ENCODE assay signal across 18 mouse cellular contexts in the genomic region with DNA sequence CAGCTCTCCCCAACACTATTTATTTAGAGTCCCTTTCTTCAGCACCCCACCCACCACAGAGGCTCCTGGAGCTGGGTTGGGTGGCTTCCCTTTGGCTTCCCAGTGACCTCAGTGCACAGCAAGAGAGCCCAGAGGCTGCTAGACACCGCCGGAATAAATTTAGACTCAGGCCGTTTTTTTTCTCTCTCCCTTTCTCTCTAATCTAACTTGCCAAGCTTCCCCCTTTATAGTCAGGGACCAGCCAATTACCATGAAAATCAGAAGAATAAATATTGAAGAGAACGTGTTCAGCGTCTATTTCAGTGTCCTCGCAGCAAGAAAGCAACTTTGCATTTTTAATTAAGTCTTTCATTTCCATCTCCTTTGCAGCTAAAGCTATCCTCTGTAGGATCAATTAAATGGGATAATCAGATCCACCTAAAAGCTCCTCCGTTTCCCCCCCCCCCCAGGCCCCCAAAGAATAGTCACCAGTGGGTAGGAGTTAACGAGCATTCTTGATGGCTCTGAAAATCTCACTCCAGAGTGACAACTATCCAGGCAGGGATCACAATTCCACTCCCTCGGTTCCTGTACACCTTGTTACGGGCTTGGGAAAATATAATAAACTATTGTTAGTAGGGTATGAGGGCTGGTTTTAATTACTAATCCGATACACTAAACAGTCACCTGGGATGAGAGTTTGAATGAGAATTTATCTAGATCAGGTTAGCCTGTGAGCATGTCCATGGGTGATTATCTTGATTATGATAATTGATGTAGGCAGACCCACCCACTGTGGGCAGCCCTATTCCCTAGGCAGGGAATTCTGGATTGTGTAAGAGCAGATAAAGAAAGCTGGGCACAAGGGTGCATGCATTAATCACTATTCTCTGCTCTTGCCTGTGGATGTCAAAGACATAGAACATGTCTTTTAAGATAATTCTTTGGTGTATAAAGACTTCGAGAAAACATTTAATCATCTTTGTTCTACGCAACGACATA. TPM values are rescaled to one million over a fixed set of nuclear protein-coding genes. Genes with fewer than 3 reads are reported as not detected.
DNase-seq lines count a peak whose midpoint lies in the region; ATAC-seq lines count a peak whose summit lies in the region.
"Had no signal": no experiment of that assay in that cellular context is flagged by ENCODE, and none has a peak within 500 bp of the region (broad histone marks: within the 10 kb centered on the region; RNA-seq: fewer than 3 reads in every experiment).

No protein-coding gene starts in this region.

- no peak overlapping the region for H3K4me3 ChIP-seq in midbrain, embryonic 12.5 days
- no peak overlapping the region for H3K4me3 ChIP-seq in midbrain, embryonic 10.5 days
- H3K4me3 ChIP-seq in forebrain, embryonic 14.5 days (ENCODE audit: low read depth, low read length) = no peak overlapping the region
- H3K4me3 ChIP-seq in hindbrain, embryonic 16.5 days (ENCODE audit: low read length) = no peak overlapping the region
- no peak overlapping the region for H3K4me3 ChIP-seq in neural tube, embryonic 15.5 days (replicated peaks)
- H3K4me3 ChIP-seq: erythroblast, embryonic 14.5 days; heart, embryonic 15.5 days had no signal

- no peak overlapping the region for H3K4me2 ChIP-seq in midbrain, embryonic 12.5 days (replicated peaks)
- no peak overlapping the region for H3K4me2 ChIP-seq in forebrain, embryonic 14.5 days (ENCODE audit: low read length)
- no peak overlapping the region for H3K4me2 ChIP-seq in hindbrain, embryonic 16.5 days (ENCODE audit: low read length)
- H3K4me2 ChIP-seq in neural tube, embryonic 15.5 days = no peak overlapping the region
- H3K4me2 ChIP-seq: heart, embryonic 15.5 days had no signal

- H3K9me3 ChIP-seq in midbrain, embryonic 12.5 days = no peaks in the 10 kb centered on the region
- H3K9me3 ChIP-seq in midbrain, embryonic 10.5 days (replicated peaks) = no peaks in the 10 kb centered on the region; the same call in 1 of the 2 replicates
- H3K9me3 ChIP-seq in forebrain, embryonic 14.5 days (replicated peaks; ENCODE audit: control insufficient read depth, low read length) = no peaks in the 10 kb centered on the region
- H3K9me3 ChIP-seq in hindbrain, embryonic 16.5 days (ENCODE audit: control insufficient read depth, low read length) = no peaks in the 10 kb centered on the region
- no peaks in the 10 kb centered on the region for H3K9me3 ChIP-seq in neural tube, embryonic 15.5 days (replicated peaks)
- H3K9me3 ChIP-seq: heart, embryonic 15.5 days had no signal

- no peak for DNase-seq in midbrain, embryonic 10.5 days (ENCODE audit: low spot score)
- peak; percentile 58 for DNase-seq in forebrain, embryonic 14.5 days (ENCODE audit: low spot score)
- DNase-seq in gastrocnemius, postnatal 10 days = no peak
- DNase-seq in thymus, postnatal 10 days (ENCODE audit: low spot score in 2 of 2) = no peak
- DNase-seq: adrenal gland, adult 2 months; cerebellum, adult 9-10 months; gastrocnemius, postnatal 36 days; kidney, adult 11 months; left cerebral cortex, postnatal 4 days; liver; thymus, postnatal 14 days had no signal

- no peaks in the 10 kb centered on the region for H3K27me3 ChIP-seq in midbrain, embryonic 12.5 days
- H3K27me3 ChIP-seq in midbrain, embryonic 10.5 days (ENCODE audit: low read depth, poor library complexity, severe bottlenecking) = no peaks in the 10 kb centered on the region
- H3K27me3 ChIP-seq in forebrain, embryonic 14.5 days (replicated peaks; ENCODE audit: control insufficient read depth, insufficient read depth, low read length) = no peaks in the 10 kb centered on the region
- H3K27me3 ChIP-seq in hindbrain, embryonic 16.5 days (replicated peaks; ENCODE audit: control insufficient read depth, insufficient read depth, low read length) = no peaks in the 10 kb centered on the region; the same call in 1 of the 2 replicates
- no peaks in the 10 kb centered on the region for H3K27me3 ChIP-seq in neural tube, embryonic 15.5 days (replicated peaks)
- H3K27me3 ChIP-seq: heart, embryonic 15.5 days had no signal

- WGBS in midbrain, embryonic 12.5 days = 51% methylated on average over 14 of the region's 14 CpGs
- 73% methylated on average over 14 of the region's 14 CpGs for WGBS in midbrain, embryonic 10.5 days
- WGBS in forebrain, embryonic 14.5 days = 27% methylated on average over 14 of the region's 14 CpGs
- WGBS in hindbrain, embryonic 16.5 days = 46% methylated on average over 14 of the region's 14 CpGs
- 46% methylated on average over 14 of the region's 14 CpGs for WGBS in neural tube, embryonic 15.5 days

- ATAC-seq in midbrain, embryonic 12.5 days (ENCODE audit: low FRiP score, low read depth) = peak; percentile 58
- ATAC-seq in forebrain, embryonic 14.5 days = peak; percentile 46; the same call in 1 of the 2 replicates
- peak; percentile 56 for ATAC-seq in hindbrain, embryonic 16.5 days
- ATAC-seq in neural tube, embryonic 15.5 days (ENCODE audit: low FRiP score) = peak; percentile 44
- ATAC-seq: lung, postnatal 0 days had no signal

- peak overlapping the region; percentile 49; the same call in 1 of the 2 replicates for H3K27ac ChIP-seq in midbrain, embryonic 12.5 days (replicated peaks)
- H3K27ac ChIP-seq in midbrain, embryonic 10.5 days (replicated peaks) = no peak overlapping the region; the same call in 1 of the 2 replicates
- H3K27ac ChIP-seq in forebrain, embryonic 14.5 days (ENCODE audit: low read depth, low read length) = no peak overlapping the region; the same call in 1 of the 2 replicates
- no peak overlapping the region for H3K27ac ChIP-seq in hindbrain, embryonic 16.5 days (ENCODE audit: low read depth, low read length)
- 0 out of 2 replicates have a peak overlapping the region, but pooled peaks have one; percentile 23 for H3K27ac ChIP-seq in neural tube, embryonic 15.5 days (replicated peaks)
- H3K27ac ChIP-seq: heart, embryonic 15.5 days; kidney, postnatal 0 days had no signal

- H3K9ac ChIP-seq in midbrain, embryonic 12.5 days (replicated peaks) = no peak overlapping the region
- no peak overlapping the region for H3K9ac ChIP-seq in forebrain, embryonic 14.5 days (ENCODE audit: low read length)
- no peak overlapping the region for H3K9ac ChIP-seq in hindbrain, embryonic 16.5 days (ENCODE audit: low read depth, low read length)
- H3K9ac ChIP-seq in neural tube, embryonic 15.5 days (replicated peaks) = no peak overlapping the region
- H3K9ac ChIP-seq: heart, embryonic 15.5 days had no signal

- peaks cover 8% of the 10 kb centered on the region for H3K4me1 ChIP-seq in midbrain, embryonic 12.5 days
- H3K4me1 ChIP-seq in midbrain, embryonic 10.5 days = peaks cover 8% of the 10 kb centered on the region
- peaks cover 6% of the 10 kb centered on the region; the same call in 1 of the 2 replicates for H3K4me1 ChIP-seq in forebrain, embryonic 14.5 days (ENCODE audit: control insufficient read depth, insufficient read depth, low read length)
- H3K4me1 ChIP-seq in hindbrain, embryonic 16.5 days (ENCODE audit: control insufficient read depth, insufficient read depth, low read depth, low read length) = no peaks in the 10 kb centered on the region
- H3K4me1 ChIP-seq in neural tube, embryonic 15.5 days = peaks cover 7% of the 10 kb centered on the region; the same call in 1 of the 2 replicates
- H3K4me1 ChIP-seq: heart, embryonic 15.5 days had no signal

- peaks cover 1% of the 10 kb centered on the region; the same call in 1 of the 2 replicates for H3K36me3 ChIP-seq in midbrain, embryonic 12.5 days
- H3K36me3 ChIP-seq in midbrain, embryonic 10.5 days = peaks cover 9% of the 10 kb centered on the region; the same call in 1 of the 2 replicates
- H3K36me3 ChIP-seq in forebrain, embryonic 14.5 days (ENCODE audit: control insufficient read depth, insufficient read depth, low read length) = 0 out of 2 replicates have a peak, but pooled peaks cover 2% of the 10 kb centered on the region
- H3K36me3 ChIP-seq in hindbrain, embryonic 16.5 days (ENCODE audit: control insufficient read depth, insufficient read depth, low read length) = peaks cover 3% of the 10 kb centered on the region; the same call in 1 of the 2 replicates
- H3K36me3 ChIP-seq in neural tube, embryonic 15.5 days = no peaks in the 10 kb centered on the region; the same call in 1 of the 2 replicates
- H3K36me3 ChIP-seq: heart, embryonic 15.5 days had no signal

RNA-seq across cellular contexts. Expression of a gene that starts 29.0 kb away (rescaled TPM):
- polyA plus RNA-seq in midbrain, embryonic 12.5 days (2016; fragmentation: Nextera tagmentation; extraction: Ambion mirVana) = 29.8 and 40.4 TPM in 2 replicates
- polyA plus RNA-seq in midbrain, embryonic 10.5 days (2016; fragmentation: Nextera tagmentation; extraction: Ambion mirVana) = 47.5 and 53.4 TPM in 2 replicates
- 10.3 and 12.3 TPM in 2 replicates for polyA plus RNA-seq in forebrain, embryonic 14.5 days (2014; fragmentation: Nextera tagmentation; extraction: Ambion mirVana)
- 15.0 and 17.1 TPM in 2 replicates for polyA plus RNA-seq in hindbrain, embryonic 16.5 days (2015; fragmentation: Nextera tagmentation; extraction: Ambion mirVana)
- 12.5 and 27.9 TPM in 2 replicates for polyA plus RNA-seq in neural tube, embryonic 15.5 days (2015; fragmentation: Nextera tagmentation; extraction: Ambion mirVana)
- 10 to 100 TPM; 14.6 to 21.7 TPM for total RNA-seq in gastrocnemius, postnatal 10 days (2021)

Comparison
In these comparisons a context has a peak if more than half of its experiments do, and no peak if none do; other contexts are left out.
1. H3K27ac ChIP-seq: peak in midbrain, embryonic 12.5 days (single experiment) and neural tube, embryonic 15.5 days (single experiment); none in midbrain, embryonic 10.5 days (single experiment), forebrain, embryonic 14.5 days (single experiment) and hindbrain, embryonic 16.5 days (single experiment).
2. Peak in every context shown above with its lines, with median percentiles within 50 percentile points of each other: ATAC-seq.